Comparison of ENCODE assay signal across 22 mouse cellular contexts in genomic region chr16:95360940-95361489, GRCm38 (mm10).
A peak's percentile ranks its signal among the peaks of the same experiment; 100 is the strongest.
DNase-seq lines count a peak whose midpoint lies in the region; ATAC-seq lines count a peak whose summit lies in the region.
"Had no signal": no experiment of that assay in that cellular context is flagged by ENCODE, and none has a peak within 500 bp of the region (broad histone marks: within the 10 kb centered on the region; RNA-seq: fewer than 3 reads in every experiment).

No protein-coding gene starts in this region.

- 97% methylated on average over 18 of the region's 18 CpGs for WGBS in forebrain, embryonic 14.5 days

- no peak overlapping the region for H3K4me2 ChIP-seq in forebrain, embryonic 14.5 days (ENCODE audit: low read length)
- H3K4me2 ChIP-seq: embryonic facial prominence, embryonic 12.5 days; embryonic facial prominence, embryonic 15.5 days; forebrain, embryonic 15.5 days; heart, embryonic 13.5 days; hindbrain, embryonic 14.5 days; intestine, embryonic 15.5 days had no signal

- peak overlapping the region; percentile 29 for H3K4me3 ChIP-seq in megakaryocyte, embryonic 14.5 days (replicated peaks)
- no peak overlapping the region for H3K4me3 ChIP-seq in forebrain, embryonic 14.5 days (ENCODE audit: low read depth, low read length)
- H3K4me3 ChIP-seq: embryonic facial prominence, embryonic 12.5 days; embryonic facial prominence, embryonic 15.5 days; forebrain, embryonic 15.5 days; heart, embryonic 13.5 days; intestine, embryonic 15.5 days had no signal

- no peak for DNase-seq in ovary, postnatal 36 days (ENCODE audit: low spot score)
- DNase-seq in forebrain, embryonic 14.5 days (ENCODE audit: low spot score) = no peak
- DNase-seq: adrenal gland, adult 8-10 months; adrenal gland, postnatal 36 days; cerebellum, adult 2 months; cerebellum, adult 9-11 months; cerebellum, postnatal 25 days; gastrocnemius, postnatal 10 days; heart, postnatal 14 days; heart, postnatal 4 days; kidney, adult 11 months had no signal

- peaks cover 42% of the 10 kb centered on the region for H3K36me3 ChIP-seq in megakaryocyte, embryonic 14.5 days (replicated peaks; ENCODE audit: low read length)
- no peaks in the 10 kb centered on the region for H3K36me3 ChIP-seq in forebrain, embryonic 14.5 days (ENCODE audit: control insufficient read depth, insufficient read depth, low read length)
- H3K36me3 ChIP-seq: embryonic facial prominence, embryonic 12.5 days; embryonic facial prominence, embryonic 15.5 days; forebrain, embryonic 15.5 days; intestine, embryonic 15.5 days had no signal

- H3K27ac ChIP-seq in forebrain, embryonic 14.5 days (ENCODE audit: low read depth, low read length) = no peak overlapping the region
- H3K27ac ChIP-seq: embryonic facial prominence, embryonic 12.5 days; embryonic facial prominence, embryonic 15.5 days; forebrain, embryonic 15.5 days; heart, embryonic 13.5 days; hindbrain, embryonic 14.5 days; hindbrain, postnatal 0 days; intestine, embryonic 15.5 days had no signal

- peaks cover 26% of the 10 kb centered on the region for H3K27me3 ChIP-seq in megakaryocyte, embryonic 14.5 days (replicated peaks)
- H3K27me3 ChIP-seq in forebrain, embryonic 14.5 days (replicated peaks; ENCODE audit: control insufficient read depth, insufficient read depth, low read length) = no peaks in the 10 kb centered on the region
- H3K27me3 ChIP-seq: embryonic facial prominence, embryonic 12.5 days; embryonic facial prominence, embryonic 15.5 days; forebrain, embryonic 15.5 days; heart, embryonic 13.5 days; intestine, embryonic 15.5 days had no signal

- no peaks in the 10 kb centered on the region for H3K9me3 ChIP-seq in megakaryocyte, embryonic 14.5 days
- no peaks in the 10 kb centered on the region for H3K9me3 ChIP-seq in forebrain, embryonic 14.5 days (replicated peaks; ENCODE audit: control insufficient read depth, low read length)
- H3K9me3 ChIP-seq: embryonic facial prominence, embryonic 12.5 days; embryonic facial prominence, embryonic 15.5 days; forebrain, embryonic 15.5 days; heart, embryonic 13.5 days; intestine, embryonic 15.5 days had no signal

- H3K9ac ChIP-seq in forebrain, embryonic 14.5 days (ENCODE audit: low read length) = no peak overlapping the region
- H3K9ac ChIP-seq: embryonic facial prominence, embryonic 12.5 days; embryonic facial prominence, embryonic 15.5 days; forebrain, embryonic 15.5 days; heart, embryonic 13.5 days; hindbrain, embryonic 14.5 days; intestine, embryonic 15.5 days had no signal

- H3K4me1 ChIP-seq in megakaryocyte, embryonic 14.5 days = peaks cover 11% of the 10 kb centered on the region
- H3K4me1 ChIP-seq in forebrain, embryonic 14.5 days (ENCODE audit: control insufficient read depth, insufficient read depth, low read length) = no peaks in the 10 kb centered on the region

- no peak for ATAC-seq in megakaryocyte, adult 5-6 weeks (ENCODE audit: poor library complexity, severe bottlenecking)
- peak; percentile 52 for ATAC-seq in CD4-positive, CD25-positive, alpha-beta regulatory T cell, adult 4 months
- ATAC-seq in activated CD4-positive, CD25-positive, alpha-beta regulatory T cell, adult 4 months = peak; percentile 26
- ATAC-seq in forebrain, embryonic 14.5 days = no peak
- ATAC-seq: forebrain, embryonic 15.5 days; hindbrain, postnatal 0 days; intestine, embryonic 15.5 days had no signal

Comparison
In these comparisons a context has a peak if more than half of its experiments do, and no peak if none do; other contexts are left out.
1. ATAC-seq: peak in CD4-positive, CD25-positive, alpha-beta regulatory T cell, adult 4 months (single experiment) and activated CD4-positive, CD25-positive, alpha-beta regulatory T cell, adult 4 months (single experiment); none in megakaryocyte, adult 5-6 weeks (single experiment) and forebrain, embryonic 14.5 days (single experiment).